Mouse (Mus musculus): ENCODE data around the gene Ralgps1. TPM values are rescaled to one million over a fixed set of nuclear protein-coding genes. Genes with fewer than 3 reads are reported as not detected.

The Ralgps1 gene
- polyA plus RNA-seq, 1 experiment from 2014 or later, result 6.9 TPM

- H3K27me3 ChIP-seq (ENCODE audit: low read depth, poor library complexity, severe bottlenecking), result no peaks in the 10 kb centered on the region
- 83% methylated on average over 5 of the region's 5 CpGs for WGBS
- no peak for DNase-seq (ENCODE audit: low spot score)
Observed at GRCm38 (mm10) chr2:33204980-33205379, 166.3 kb downstream of the Ralgps1 start.

GRCm38 (mm10) chr2:33203284-33203683 lies 168.0 kb downstream of the Ralgps1 start:
- 61% methylated on average over 6 of the region's 6 CpGs for WGBS
- Histone ChIP-seq H3K27ac (replicated peaks) (no peak overlapping the region), H3K36me3 (no peaks in the 10 kb centered on the region), H3K9me3 (replicated peaks) (no peaks in the 10 kb centered on the region), H3K27me3 (ENCODE audit: low read depth, poor library complexity, severe bottlenecking) (no peaks in the 10 kb centered on the region), H3K4me1 (peaks cover 48% of the 10 kb centered on the region), H3K4me3 (no peak overlapping the region)
- DNase-seq (ENCODE audit: low spot score), result no peak

More at GRCm38 (mm10) chr2:33204980-33205379, 166.3 kb downstream of the Ralgps1 start:
- Histone ChIP-seq H3K36me3 (no peaks in the 10 kb centered on the region), H3K4me3 (no peak overlapping the region), H3K4me1 (peaks cover 47% of the 10 kb centered on the region), H3K9me3 (replicated peaks) (no peaks in the 10 kb centered on the region), H3K27ac (replicated peaks) (no peak overlapping the region)

GRCm38 (mm10) chr2:33200368-33201068 lies 170.8 kb downstream of the Ralgps1 start:
- H3K27ac ChIP-seq (replicated peaks), result no peak overlapping the region
- peaks cover 27% of the 10 kb centered on the region for H3K4me1 ChIP-seq
- 78% methylated on average over 14 of the region's 14 CpGs for WGBS
- DNase-seq (ENCODE audit: low spot score), result no peak
- H3K4me3 ChIP-seq, result no peak overlapping the region
- no peaks in the 10 kb centered on the region for H3K36me3 ChIP-seq
- H3K27me3 ChIP-seq (ENCODE audit: low read depth, poor library complexity, severe bottlenecking), result no peaks in the 10 kb centered on the region
- H3K9me3 ChIP-seq (replicated peaks), result no peaks in the 10 kb centered on the region

- Histone ChIP-seq H3K27me3 (ENCODE audit: low read depth, poor library complexity, severe bottlenecking) (no peaks in the 10 kb centered on the region), H3K27ac (replicated peaks) (no peak overlapping the region), H3K9me3 (replicated peaks) (no peaks in the 10 kb centered on the region), H3K4me1 (peaks cover 14% of the 10 kb centered on the region), H3K4me3 (no peak overlapping the region), H3K36me3 (no peaks in the 10 kb centered on the region)
- DNase-seq (ENCODE audit: low spot score), result no peak
- WGBS, result 84% methylated on average over 3 of the region's 3 CpGs
Observed at GRCm38 (mm10) chr2:33189976-33190375, 181.3 kb downstream of the Ralgps1 start.

- H3K9me3 ChIP-seq (replicated peaks), result no peaks in the 10 kb centered on the region
- no peak overlapping the region for H3K4me3 ChIP-seq
- H3K4me1 ChIP-seq, result peaks cover 14% of the 10 kb centered on the region
- H3K27ac ChIP-seq (replicated peaks), result 0 out of 2 replicates have a peak overlapping the region, but pooled peaks have one; percentile 3
- no peak for DNase-seq (ENCODE audit: low spot score)
- WGBS, result 79% methylated on average over 6 of the region's 6 CpGs
- no peaks in the 10 kb centered on the region for H3K36me3 ChIP-seq
- no peaks in the 10 kb centered on the region for H3K27me3 ChIP-seq (ENCODE audit: low read depth, poor library complexity, severe bottlenecking)
Observed at GRCm38 (mm10) chr2:33188925-33189670, 182.2 kb downstream of the Ralgps1 start.

- 94% methylated on average over 2 of the region's 2 CpGs for WGBS
- no peak overlapping the region for H3K27ac ChIP-seq (replicated peaks)
- H3K36me3 ChIP-seq, result no peaks in the 10 kb centered on the region
- H3K4me1 ChIP-seq, result peaks cover 14% of the 10 kb centered on the region
- H3K4me3 ChIP-seq, result no peak overlapping the region
- H3K9me3 ChIP-seq (replicated peaks), result no peaks in the 10 kb centered on the region
- DNase-seq (ENCODE audit: low spot score), result no peak
- no peaks in the 10 kb centered on the region for H3K27me3 ChIP-seq (ENCODE audit: low read depth, poor library complexity, severe bottlenecking)
Observed at GRCm38 (mm10) chr2:33187874-33188273, 183.4 kb downstream of the Ralgps1 start.

GRCm38 (mm10) chr2:33186505-33186904 lies 184.8 kb downstream of the Ralgps1 start:
- Histone ChIP-seq H3K9me3 (replicated peaks) (no peaks in the 10 kb centered on the region), H3K27ac (replicated peaks) (no peak overlapping the region), H3K36me3 (no peaks in the 10 kb centered on the region), H3K4me1 (peaks cover 14% of the 10 kb centered on the region), H3K27me3 (ENCODE audit: low read depth, poor library complexity, severe bottlenecking) (no peaks in the 10 kb centered on the region), H3K4me3 (no peak overlapping the region)
- WGBS, result 82% methylated on average over 7 of the region's 7 CpGs
- no peak for DNase-seq (ENCODE audit: low spot score)

- Histone ChIP-seq H3K9me3 (replicated peaks) (no peaks in the 10 kb centered on the region), H3K4me3 (no peak overlapping the region), H3K27ac (replicated peaks) (no peak overlapping the region), H3K36me3 (no peaks in the 10 kb centered on the region), H3K4me1 (peaks cover 19% of the 10 kb centered on the region), H3K27me3 (ENCODE audit: low read depth, poor library complexity, severe bottlenecking) (no peaks in the 10 kb centered on the region)
- 77% methylated on average over 7 of the region's 7 CpGs for WGBS
- DNase-seq (ENCODE audit: low spot score), result peak; percentile 32
Observed at GRCm38 (mm10) chr2:33185258-33185657, 186.0 kb downstream of the Ralgps1 start.

GRCm38 (mm10) chr2:33184641-33185040 lies 186.6 kb downstream of the Ralgps1 start:
- H3K36me3 ChIP-seq, result no peaks in the 10 kb centered on the region
- DNase-seq (ENCODE audit: low spot score), result no peak

GRCm38 (mm10) chr2:33183321-33183720 lies 188.0 kb downstream of the Ralgps1 start:
- Histone ChIP-seq H3K27ac (replicated peaks) (no peak overlapping the region), H3K4me1 (peaks cover 26% of the 10 kb centered on the region), H3K27me3 (ENCODE audit: low read depth, poor library complexity, severe bottlenecking) (no peaks in the 10 kb centered on the region), H3K4me3 (no peak overlapping the region), H3K36me3 (no peaks in the 10 kb centered on the region), H3K9me3 (replicated peaks) (no peaks in the 10 kb centered on the region)
- WGBS, result 94% methylated on average over 7 of the region's 7 CpGs
- DNase-seq (ENCODE audit: low spot score), result no peak

More at GRCm38 (mm10) chr2:33184641-33185040, 186.6 kb downstream of the Ralgps1 start:
- Histone ChIP-seq H3K9me3 (replicated peaks) (no peaks in the 10 kb centered on the region), H3K4me3 (no peak overlapping the region), H3K4me1 (peaks cover 24% of the 10 kb centered on the region), H3K27ac (replicated peaks) (no peak overlapping the region), H3K27me3 (ENCODE audit: low read depth, poor library complexity, severe bottlenecking) (no peaks in the 10 kb centered on the region)
- WGBS, result 91% methylated on average over 10 of the region's 10 CpGs

- Histone ChIP-seq H3K36me3 (no peaks in the 10 kb centered on the region), H3K27ac (replicated peaks) (no peak overlapping the region), H3K4me3 (no peak overlapping the region), H3K9me3 (replicated peaks) (no peaks in the 10 kb centered on the region), H3K4me1 (peaks cover 42% of the 10 kb centered on the region), H3K27me3 (ENCODE audit: low read depth, poor library complexity, severe bottlenecking) (no peaks in the 10 kb centered on the region)
- DNase-seq (ENCODE audit: low spot score), result no peak
- 72% methylated on average over 16 of the region's 16 CpGs for WGBS
Observed at GRCm38 (mm10) chr2:33179930-33180630, 191.2 kb downstream of the Ralgps1 start.

GRCm38 (mm10) chr2:33179171-33179929 lies 191.9 kb downstream of the Ralgps1 start:
- no peaks in the 10 kb centered on the region for H3K27me3 ChIP-seq (ENCODE audit: low read depth, poor library complexity, severe bottlenecking)
- DNase-seq (ENCODE audit: low spot score), result no peak
- peak overlapping the region; percentile 67 for H3K27ac ChIP-seq (replicated peaks)
- no peak overlapping the region for H3K4me3 ChIP-seq
- 70% methylated on average over 14 of the region's 14 CpGs for WGBS
- no peaks in the 10 kb centered on the region for H3K36me3 ChIP-seq
- no peaks in the 10 kb centered on the region for H3K9me3 ChIP-seq (replicated peaks)
- peaks cover 42% of the 10 kb centered on the region for H3K4me1 ChIP-seq
